Mouse (Mus musculus) myocyte (in vitro differentiated cells): ENCODE data around the gene Pbrm1.

Experiments used
- E2F4 ChIP-seq: IDR thresholded peaks from one replicate; pipeline ENCODE4 v1.6.1; 2011; ENCODE audit warnings: mild to moderate bottlenecking, control low read depth, moderate library complexity; ENCODE audit not compliant: insufficient read depth
- MAX ChIP-seq: IDR thresholded peaks from one replicate; pipeline ENCODE4 v1.6.1; 2011; ENCODE audit warnings: low read depth, mild to moderate bottlenecking, control low read depth
- POLR2A ChIP-seq: IDR thresholded peaks from one replicate; pipeline ENCODE4 v1.6.1; 2011; ENCODE audit warnings: low read depth, mild to moderate bottlenecking, control low read depth, moderate library complexity; ENCODE audit not compliant: insufficient read length
- POLR2AphosphoS2 ChIP-seq: IDR thresholded peaks from one replicate; pipeline ENCODE4 v1.6.1; 2011; ENCODE audit warnings: low read depth, control low read depth; ENCODE audit not compliant: insufficient read length
- USF1 ChIP-seq: IDR thresholded peaks from one replicate; pipeline ENCODE4 v1.6.1; 2011; ENCODE audit warnings: low read depth, mild to moderate bottlenecking, control low read depth, moderate library complexity

DNA sequence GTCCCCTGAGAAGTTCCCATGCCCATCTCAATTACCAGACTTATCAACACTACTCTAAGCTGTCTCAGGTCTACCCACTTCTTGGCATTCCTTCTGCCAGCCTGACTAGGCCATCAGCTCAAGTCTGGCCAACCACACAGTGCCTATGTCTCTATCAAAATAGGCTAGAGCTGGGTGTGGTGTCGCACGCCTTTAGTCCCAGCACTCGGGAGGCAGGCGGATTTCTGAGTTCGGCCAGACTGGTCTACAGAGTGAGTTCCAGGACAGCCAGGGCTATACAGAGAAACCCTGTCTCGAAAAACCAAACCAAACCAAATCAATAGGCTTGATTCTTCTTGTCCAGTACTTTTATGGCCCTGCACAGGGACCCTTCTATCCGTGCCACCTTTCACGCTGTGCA, 107.9 kb downstream of the Pbrm1 start:
- no peak for TF ChIP-seq E2F4
- no peak for TF ChIP-seq POLR2A
- TF ChIP-seq MAX = no peak
- TF ChIP-seq POLR2AphosphoS2 = peak; percentile 21
- no peak for TF ChIP-seq USF1
